Mouse (Mus musculus): ENCODE data around the gene Lysmd4. TPM values are rescaled to one million over a fixed set of nuclear protein-coding genes. Genes with fewer than 3 reads are reported as not detected.

Lysmd4 gene
- polyA plus RNA-seq, 1 experiment from 2014 or later, result 3.6 TPM

GRCm38 (mm10) chr7:67236351-67236750, 14.0 kb downstream of the Lysmd4 start:
- Histone ChIP-seq H3K4me3 (ENCODE audit: low read depth, low read length) (no peak overlapping the region), H3K9me3 (ENCODE audit: low read length) (no peaks in the 10 kb centered on the region), H3K27ac (ENCODE audit: low read depth) (no peak overlapping the region), H3K4me2 (ENCODE audit: low read depth, low read length) (no peak overlapping the region), H3K4me1 (ENCODE audit: insufficient read depth) (no peaks in the 10 kb centered on the region), H3K36me3 (replicated peaks; ENCODE audit: insufficient read depth, low read length) (peaks cover 42% of the 10 kb centered on the region), H3K27me3 (ENCODE audit: insufficient read depth, low read length) (no peaks in the 10 kb centered on the region), H3K9ac (replicated peaks) (no peak overlapping the region)
- 81% methylated on average over 2 of the region's 2 CpGs for WGBS (ENCODE audit: insufficient replicate concordance)
- TF ChIP-seq CTCF (IDR thresholded peaks at IDR 0.05; ENCODE audit: low read depth), result no peak
- ATAC-seq (no peak), DNase-seq (no peak)

DNA sequence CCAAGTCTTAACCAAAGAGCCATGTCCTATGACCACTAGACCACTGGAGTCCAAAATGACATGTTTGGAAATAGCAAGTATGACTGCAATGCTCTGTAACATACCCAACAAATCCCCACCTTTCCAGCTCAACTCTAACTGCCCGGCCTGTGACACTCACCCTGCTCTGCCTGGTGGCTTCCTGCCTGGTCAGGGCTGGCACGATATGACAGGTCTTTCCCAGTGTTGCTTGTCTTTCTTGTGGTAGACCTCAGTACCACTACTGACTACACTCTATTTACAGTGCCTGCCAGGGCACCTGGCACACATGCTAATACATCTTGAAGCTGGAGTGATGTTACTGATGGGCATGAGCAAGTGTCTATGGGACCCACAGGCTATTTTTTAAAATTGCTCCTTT, 15.4 kb downstream of the Lysmd4 start:
- H3K27me3 ChIP-seq (ENCODE audit: insufficient read depth, low read length), result no peaks in the 10 kb centered on the region
- H3K9ac ChIP-seq (replicated peaks), result no peak overlapping the region
- DNase-seq (no peak), ATAC-seq (no peak)
- no peaks in the 10 kb centered on the region for H3K9me3 ChIP-seq (ENCODE audit: low read length)
- H3K36me3 ChIP-seq (replicated peaks; ENCODE audit: insufficient read depth, low read length), result peaks cover 37% of the 10 kb centered on the region
- no peaks in the 10 kb centered on the region for H3K4me1 ChIP-seq (ENCODE audit: insufficient read depth)
- 75% methylated on average over 2 of the region's 2 CpGs for WGBS (ENCODE audit: insufficient replicate concordance)
- H3K27ac ChIP-seq (ENCODE audit: low read depth), result no peak overlapping the region
- no peak overlapping the region for H3K4me3 ChIP-seq (ENCODE audit: low read depth, low read length)
- no peak overlapping the region for H3K4me2 ChIP-seq (ENCODE audit: low read depth, low read length)
- TF ChIP-seq CTCF (IDR thresholded peaks at IDR 0.05; ENCODE audit: low read depth), result no peak
- no peak for TF ChIP-seq EP300 (IDR thresholded peaks at IDR 0.05; ENCODE audit: low read depth)

DNA sequence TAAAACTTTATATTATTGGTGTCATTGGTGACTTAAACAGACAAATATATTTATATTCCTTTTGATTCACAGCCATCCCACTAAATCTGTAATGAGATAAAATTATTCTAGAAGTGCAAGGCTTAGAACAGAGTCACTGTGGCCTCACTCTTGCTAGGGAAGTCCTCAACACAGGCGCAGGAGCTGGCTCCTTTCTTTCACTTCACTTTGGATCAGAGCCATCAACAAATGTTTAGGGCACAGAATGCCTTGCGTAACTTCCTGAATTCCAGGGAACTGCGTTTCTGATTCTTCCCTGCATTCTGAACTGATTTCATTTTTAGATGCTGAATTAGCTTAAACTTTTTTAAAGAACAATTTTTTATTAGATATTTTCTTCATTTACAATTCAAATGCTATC, 19.6 kb downstream of the Lysmd4 start:
- TF ChIP-seq EP300 (IDR thresholded peaks at IDR 0.05; ENCODE audit: low read depth) (no peak), CTCF (IDR thresholded peaks at IDR 0.05; ENCODE audit: low read depth) (no peak)
- WGBS (ENCODE audit: insufficient replicate concordance), result 41% methylated on average over 3 of the region's 3 CpGs
- ATAC-seq (no peak), DNase-seq (no peak)
- no peak overlapping the region for H3K4me3 ChIP-seq (ENCODE audit: low read depth, low read length)
- H3K9me3 ChIP-seq (ENCODE audit: low read length), result no peaks in the 10 kb centered on the region
- H3K36me3 ChIP-seq (replicated peaks; ENCODE audit: insufficient read depth, low read length), result peaks cover 12% of the 10 kb centered on the region
- H3K4me2 ChIP-seq (ENCODE audit: low read depth, low read length), result no peak overlapping the region
- no peaks in the 10 kb centered on the region for H3K4me1 ChIP-seq (ENCODE audit: insufficient read depth)
- H3K9ac ChIP-seq (replicated peaks), result no peak overlapping the region
- no peak overlapping the region for H3K27ac ChIP-seq (ENCODE audit: low read depth)
- H3K27me3 ChIP-seq (ENCODE audit: insufficient read depth, low read length), result no peaks in the 10 kb centered on the region

DNA sequence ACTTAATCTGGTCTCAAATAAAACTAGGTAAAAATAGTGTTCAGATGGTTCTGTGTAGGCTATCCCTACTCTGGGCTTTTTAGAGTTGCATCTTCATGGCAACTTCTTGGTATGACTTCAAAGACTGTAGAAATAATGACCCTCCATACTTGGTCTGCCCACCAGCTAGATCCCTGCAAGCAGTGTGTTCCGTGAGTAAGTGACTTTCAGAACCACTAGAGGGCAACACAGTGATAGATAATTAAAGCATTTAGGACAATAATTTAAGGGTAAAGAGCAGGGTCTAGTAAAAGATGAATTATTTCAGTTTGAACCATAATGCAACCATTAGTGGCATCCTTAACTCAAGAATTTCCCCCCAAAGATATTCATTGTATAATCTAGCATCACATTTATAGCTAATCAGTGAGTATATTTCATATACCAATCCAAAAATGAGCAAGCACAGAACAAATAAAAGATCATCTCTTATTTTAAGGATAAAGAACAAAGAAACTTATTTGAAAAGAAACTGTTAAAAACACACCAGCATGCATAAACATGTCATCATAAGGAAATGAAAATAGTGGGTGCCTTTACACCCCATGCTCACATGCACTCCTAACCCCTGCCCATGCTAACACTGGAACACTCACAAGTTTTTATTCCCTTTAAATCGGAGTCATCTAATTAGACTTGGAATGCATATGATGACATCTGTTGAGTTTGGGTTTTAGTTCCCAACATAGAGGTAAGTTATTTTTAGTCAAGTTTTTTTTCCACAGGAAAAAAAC, 21.0 kb downstream of the Lysmd4 start:
- no peak overlapping the region; the same call in 1 of the 2 replicates for H3K27ac ChIP-seq (ENCODE audit: low read depth)
- no peaks in the 10 kb centered on the region for H3K27me3 ChIP-seq (ENCODE audit: insufficient read depth, low read length)
- H3K9me3 ChIP-seq (ENCODE audit: low read length), result no peaks in the 10 kb centered on the region
- H3K4me1 ChIP-seq (ENCODE audit: insufficient read depth), result no peaks in the 10 kb centered on the region
- no peak overlapping the region for H3K4me2 ChIP-seq (ENCODE audit: low read depth, low read length)
- ATAC-seq, result peak; percentile 35; the same call in 1 of the 2 replicates
- H3K9ac ChIP-seq (replicated peaks), result no peak overlapping the region
- no peak for TF ChIP-seq EP300 (IDR thresholded peaks at IDR 0.05; ENCODE audit: low read depth)
- peak; percentile 73 for TF ChIP-seq CTCF (IDR thresholded peaks at IDR 0.05; ENCODE audit: low read depth)
- no peak for DNase-seq
- peaks cover 15% of the 10 kb centered on the region for H3K36me3 ChIP-seq (replicated peaks; ENCODE audit: insufficient read depth, low read length)
- H3K4me3 ChIP-seq (ENCODE audit: low read depth, low read length), result no peak overlapping the region
- 62% methylated on average over 2 of the region's 2 CpGs for WGBS (ENCODE audit: insufficient replicate concordance)

DNA sequence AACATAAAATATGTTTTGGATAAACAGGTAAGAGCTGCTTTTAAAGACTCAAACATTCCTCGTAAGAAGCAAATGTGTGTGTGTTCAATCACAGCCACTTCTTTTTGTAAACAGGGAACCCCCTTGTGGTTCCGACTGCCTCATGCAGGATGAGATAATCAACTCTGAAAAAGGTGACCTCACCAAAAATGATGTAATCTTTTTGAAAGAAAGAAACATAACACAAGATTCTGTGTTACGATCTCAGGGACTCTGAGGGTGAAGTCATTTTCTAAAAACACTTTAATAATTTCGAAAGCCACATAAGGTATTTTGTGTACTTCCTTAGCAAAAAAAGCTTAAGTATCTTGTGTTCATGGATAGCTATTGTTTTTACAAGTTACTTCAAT, 21.5 kb downstream of the Lysmd4 start:
- Histone ChIP-seq H3K4me2 (ENCODE audit: low read depth, low read length) (no peak overlapping the region), H3K4me3 (ENCODE audit: low read depth, low read length) (no peak overlapping the region), H3K9me3 (ENCODE audit: low read length) (no peaks in the 10 kb centered on the region), H3K36me3 (replicated peaks; ENCODE audit: insufficient read depth, low read length) (peaks cover 15% of the 10 kb centered on the region), H3K4me1 (ENCODE audit: insufficient read depth) (no peaks in the 10 kb centered on the region), H3K9ac (replicated peaks) (no peak overlapping the region), H3K27me3 (ENCODE audit: insufficient read depth, low read length) (no peaks in the 10 kb centered on the region), H3K27ac (ENCODE audit: low read depth) (no peak overlapping the region; the same call in 1 of the 2 replicates)
- TF ChIP-seq EP300 (IDR thresholded peaks at IDR 0.05; ENCODE audit: low read depth) (no peak), CTCF (IDR thresholded peaks at IDR 0.05; ENCODE audit: low read depth) (peak; percentile 9; the same call in 1 of the 2 replicates)
- DNase-seq, result no peak
- 0 out of 2 replicates have a peak, but pooled peaks have one; percentile 41 for ATAC-seq
- 38% methylated on average over 4 of the region's 4 CpGs for WGBS (ENCODE audit: insufficient replicate concordance)

DNA sequence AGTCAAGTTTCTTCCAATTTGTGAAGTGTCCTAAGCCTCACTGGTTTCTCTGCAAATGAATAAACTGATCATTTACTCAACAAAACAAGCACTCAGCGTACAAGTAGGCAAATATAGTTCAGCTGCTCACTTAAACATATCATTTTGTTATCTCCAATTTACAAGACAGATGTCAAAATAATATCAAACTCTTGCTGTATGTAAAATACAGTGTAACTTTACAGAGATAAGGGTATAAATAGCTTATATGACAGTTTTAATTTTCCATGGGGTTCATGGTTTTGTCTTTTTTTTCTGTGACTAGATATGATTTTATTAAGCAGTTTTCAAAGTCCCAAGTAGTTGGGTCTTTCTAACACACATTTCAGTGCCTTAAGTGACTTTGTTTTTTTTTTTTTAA, 22.9 kb downstream of the Lysmd4 start:
- H3K27ac ChIP-seq (ENCODE audit: low read depth), result no peak overlapping the region
- no peaks in the 10 kb centered on the region for H3K4me1 ChIP-seq (ENCODE audit: insufficient read depth)
- peak; percentile 72; the same call in 1 of the 2 replicates for TF ChIP-seq EP300 (IDR thresholded peaks at IDR 0.05; ENCODE audit: low read depth)
- no peak for TF ChIP-seq CTCF (IDR thresholded peaks at IDR 0.05; ENCODE audit: low read depth)
- peaks cover 15% of the 10 kb centered on the region for H3K36me3 ChIP-seq (replicated peaks; ENCODE audit: insufficient read depth, low read length)
- DNase-seq (no peak), ATAC-seq (no peak)
- H3K27me3 ChIP-seq (ENCODE audit: insufficient read depth, low read length), result no peaks in the 10 kb centered on the region
- WGBS (ENCODE audit: insufficient replicate concordance), result 50% methylated on average over 1 of the region's 1 CpGs
- no peak overlapping the region for H3K4me2 ChIP-seq (ENCODE audit: low read depth, low read length)
- H3K9ac ChIP-seq (replicated peaks), result no peak overlapping the region
- H3K4me3 ChIP-seq (ENCODE audit: low read depth, low read length), result no peak overlapping the region
- H3K9me3 ChIP-seq (ENCODE audit: low read length), result no peaks in the 10 kb centered on the region

All from liver, postnatal 0 days (tissue).